Mouse (Mus musculus): Measurements from ENCODE around the gene Fbxw5. TPM values are rescaled to one million over a fixed set of nuclear protein-coding genes. Genes with fewer than 3 reads are reported as not detected.

Fbxw5 gene
- 0.40 TPM for polyA plus RNA-seq (2014; fragmentation: Illumina TruSeq; extraction: RNeasy Lipid Tissue Mini Kit (QIAGEN cat#74804); ENCODE audit: low read depth, low replicate concordance)

GRCm38 (mm10) chr2:25500576-25501405 is at the start of gene Fbxw5:
Gene Fbxw5, plus strand, starts transcription at chr2:25500750.

GRCm38 (mm10) chr2:25456205-25456953 is 44.2 kb upstream of the Fbxw5 start, which contains the start of gene Clic3:
Gene Clic3, plus strand, starts transcription at chr2:25456838.

GRCm38 (mm10) chr2:25460551-25461309 is 39.8 kb upstream of the Fbxw5 start, which contains the start of gene Paxx:
Gene Paxx, minus strand, starts transcription at chr2:25461094.

GRCm38 (mm10) chr2:25469969-25470368 is 30.6 kb upstream of the Fbxw5 start, which contains the start of gene Ptgds:
Gene Ptgds, minus strand, starts transcription at chr2:25470046.

GRCm38 (mm10) chr2:25493476-25493961 is 7.0 kb upstream of the Fbxw5 start, which contains the start of gene Lcn12:
Gene Lcn12, minus strand, starts transcription at chr2:25493911.

GRCm38 (mm10) chr2:25501593-25502486 is 1.3 kb downstream of the Fbxw5 start, which contains the start of gene C8g:
Gene C8g, minus strand, starts transcription at chr2:25501719.

GRCm38 (mm10) chr2:25546811-25547491 is 46.4 kb downstream of the Fbxw5 start, which contains the start of gene Traf2:
Gene Traf2, minus strand, starts transcription at chr2:25546940.

Other genes with a start within 250 kb of the Fbxw5 start
- 0.61 TPM for gene Tmem203, start 245.3 kb upstream of the Fbxw5 start, polyA plus RNA-seq (2014; fragmentation: Illumina TruSeq; extraction: RNeasy Lipid Tissue Mini Kit (QIAGEN cat#74804); ENCODE audit: low read depth, low replicate concordance)
- 3.2 TPM for gene Tprn, start 238.1 kb upstream of the Fbxw5 start, polyA plus RNA-seq (2014; fragmentation: Illumina TruSeq; extraction: RNeasy Lipid Tissue Mini Kit (QIAGEN cat#74804); ENCODE audit: low read depth, low replicate concordance)
- gene Ssna1, start 228.3 kb upstream of the Fbxw5 start, polyA plus RNA-seq (2014; fragmentation: Illumina TruSeq; extraction: RNeasy Lipid Tissue Mini Kit (QIAGEN cat#74804); ENCODE audit: low read depth, low replicate concordance): 1.2 TPM
- 4.5 TPM for gene Anapc2, start 228.3 kb upstream of the Fbxw5 start, polyA plus RNA-seq (2014; fragmentation: Illumina TruSeq; extraction: RNeasy Lipid Tissue Mini Kit (QIAGEN cat#74804); ENCODE audit: low read depth, low replicate concordance)
- gene Tmem210, start 212.6 kb upstream of the Fbxw5 start, polyA plus RNA-seq (2014; fragmentation: Illumina TruSeq; extraction: RNeasy Lipid Tissue Mini Kit (QIAGEN cat#74804); ENCODE audit: low read depth, low replicate concordance): not detected
- not detected for gene Lrrc26, start 210.8 kb upstream of the Fbxw5 start, polyA plus RNA-seq (2014; fragmentation: Illumina TruSeq; extraction: RNeasy Lipid Tissue Mini Kit (QIAGEN cat#74804); ENCODE audit: low read depth, low replicate concordance)
- gene Grin1, start 181.6 kb upstream of the Fbxw5 start, polyA plus RNA-seq (2014; fragmentation: Illumina TruSeq; extraction: RNeasy Lipid Tissue Mini Kit (QIAGEN cat#74804); ENCODE audit: low read depth, low replicate concordance): not detected
- 15.0 TPM for gene Man1b1, start 168.4 kb upstream of the Fbxw5 start, polyA plus RNA-seq (2014; fragmentation: Illumina TruSeq; extraction: RNeasy Lipid Tissue Mini Kit (QIAGEN cat#74804); ENCODE audit: low read depth, low replicate concordance)
- gene Dpp7, start 144.4 kb upstream of the Fbxw5 start, polyA plus RNA-seq (2014; fragmentation: Illumina TruSeq; extraction: RNeasy Lipid Tissue Mini Kit (QIAGEN cat#74804); ENCODE audit: low read depth, low replicate concordance): 34.5 TPM
- gene Uap1l1, start 135.1 kb upstream of the Fbxw5 start, polyA plus RNA-seq (2014; fragmentation: Illumina TruSeq; extraction: RNeasy Lipid Tissue Mini Kit (QIAGEN cat#74804); ENCODE audit: low read depth, low replicate concordance): 3.9 TPM
- not detected for gene Sapcd2, start 128.4 kb upstream of the Fbxw5 start, polyA plus RNA-seq (2014; fragmentation: Illumina TruSeq; extraction: RNeasy Lipid Tissue Mini Kit (QIAGEN cat#74804); ENCODE audit: low read depth, low replicate concordance)
- 0.36 TPM for gene Entpd2, start 104.9 kb upstream of the Fbxw5 start, polyA plus RNA-seq (2014; fragmentation: Illumina TruSeq; extraction: RNeasy Lipid Tissue Mini Kit (QIAGEN cat#74804); ENCODE audit: low read depth, low replicate concordance)
- gene Npdc1, start 101.4 kb upstream of the Fbxw5 start, polyA plus RNA-seq (2014; fragmentation: Illumina TruSeq; extraction: RNeasy Lipid Tissue Mini Kit (QIAGEN cat#74804); ENCODE audit: low read depth, low replicate concordance): 4.3 TPM
- gene Fut7, start 77.5 kb upstream of the Fbxw5 start, polyA plus RNA-seq (2014; fragmentation: Illumina TruSeq; extraction: RNeasy Lipid Tissue Mini Kit (QIAGEN cat#74804); ENCODE audit: low read depth, low replicate concordance): not detected
- gene Abca2, start 72.0 kb upstream of the Fbxw5 start, polyA plus RNA-seq (2014; fragmentation: Illumina TruSeq; extraction: RNeasy Lipid Tissue Mini Kit (QIAGEN cat#74804); ENCODE audit: low read depth, low replicate concordance): 0.77 TPM
- gene Clic3, start 43.9 kb upstream of the Fbxw5 start, polyA plus RNA-seq (2014; fragmentation: Illumina TruSeq; extraction: RNeasy Lipid Tissue Mini Kit (QIAGEN cat#74804); ENCODE audit: low read depth, low replicate concordance): not detected
- 2.2 TPM for gene Paxx, start 39.7 kb upstream of the Fbxw5 start, polyA plus RNA-seq (2014; fragmentation: Illumina TruSeq; extraction: RNeasy Lipid Tissue Mini Kit (QIAGEN cat#74804); ENCODE audit: low read depth, low replicate concordance)
- not detected for gene Ptgds, start 30.7 kb upstream of the Fbxw5 start, polyA plus RNA-seq (2014; fragmentation: Illumina TruSeq; extraction: RNeasy Lipid Tissue Mini Kit (QIAGEN cat#74804); ENCODE audit: low read depth, low replicate concordance)
- not detected for gene Lcn12, start 6.8 kb upstream of the Fbxw5 start, polyA plus RNA-seq (2014; fragmentation: Illumina TruSeq; extraction: RNeasy Lipid Tissue Mini Kit (QIAGEN cat#74804); ENCODE audit: low read depth, low replicate concordance)
- 1.7 TPM for gene C8g, start 969 bp downstream of the Fbxw5 start, polyA plus RNA-seq (2014; fragmentation: Illumina TruSeq; extraction: RNeasy Lipid Tissue Mini Kit (QIAGEN cat#74804); ENCODE audit: low read depth, low replicate concordance)
- gene Traf2, start 46.2 kb downstream of the Fbxw5 start, polyA plus RNA-seq (2014; fragmentation: Illumina TruSeq; extraction: RNeasy Lipid Tissue Mini Kit (QIAGEN cat#74804); ENCODE audit: low read depth, low replicate concordance): 0.65 TPM
- gene Edf1, start 57.1 kb downstream of the Fbxw5 start, polyA plus RNA-seq (2014; fragmentation: Illumina TruSeq; extraction: RNeasy Lipid Tissue Mini Kit (QIAGEN cat#74804); ENCODE audit: low read depth, low replicate concordance): 0.89 TPM
- gene Mamdc4, start 74.1 kb downstream of the Fbxw5 start, polyA plus RNA-seq (2014; fragmentation: Illumina TruSeq; extraction: RNeasy Lipid Tissue Mini Kit (QIAGEN cat#74804); ENCODE audit: low read depth, low replicate concordance): not detected
- gene Phpt1, start 74.5 kb downstream of the Fbxw5 start, polyA plus RNA-seq (2014; fragmentation: Illumina TruSeq; extraction: RNeasy Lipid Tissue Mini Kit (QIAGEN cat#74804); ENCODE audit: low read depth, low replicate concordance): 1.1 TPM
- gene Ajm1, start 81.0 kb downstream of the Fbxw5 start, polyA plus RNA-seq (2014; fragmentation: Illumina TruSeq; extraction: RNeasy Lipid Tissue Mini Kit (QIAGEN cat#74804); ENCODE audit: low read depth, low replicate concordance): not detected
- gene Rabl6, start 107.8 kb downstream of the Fbxw5 start, polyA plus RNA-seq (2014; fragmentation: Illumina TruSeq; extraction: RNeasy Lipid Tissue Mini Kit (QIAGEN cat#74804); ENCODE audit: low read depth, low replicate concordance): 37.2 TPM
- gene Ccdc183, start 116.9 kb downstream of the Fbxw5 start, polyA plus RNA-seq (2014; fragmentation: Illumina TruSeq; extraction: RNeasy Lipid Tissue Mini Kit (QIAGEN cat#74804); ENCODE audit: low read depth, low replicate concordance): not detected
- gene Tmem141, start 121.3 kb downstream of the Fbxw5 start, polyA plus RNA-seq (2014; fragmentation: Illumina TruSeq; extraction: RNeasy Lipid Tissue Mini Kit (QIAGEN cat#74804); ENCODE audit: low read depth, low replicate concordance): 4.8 TPM
- gene Fcna, start 127.3 kb downstream of the Fbxw5 start, polyA plus RNA-seq (2014; fragmentation: Illumina TruSeq; extraction: RNeasy Lipid Tissue Mini Kit (QIAGEN cat#74804); ENCODE audit: low read depth, low replicate concordance): not detected
- gene Lcn8, start 152.4 kb downstream of the Fbxw5 start, polyA plus RNA-seq (2014; fragmentation: Illumina TruSeq; extraction: RNeasy Lipid Tissue Mini Kit (QIAGEN cat#74804); ENCODE audit: low read depth, low replicate concordance): not detected
- not detected for gene Lcn5, start 157.2 kb downstream of the Fbxw5 start, polyA plus RNA-seq (2014; fragmentation: Illumina TruSeq; extraction: RNeasy Lipid Tissue Mini Kit (QIAGEN cat#74804); ENCODE audit: low read depth, low replicate concordance)
- not detected for gene Lcn6, start 176.0 kb downstream of the Fbxw5 start, polyA plus RNA-seq (2014; fragmentation: Illumina TruSeq; extraction: RNeasy Lipid Tissue Mini Kit (QIAGEN cat#74804); ENCODE audit: low read depth, low replicate concordance)
- not detected for gene Lcn10, start 182.0 kb downstream of the Fbxw5 start, polyA plus RNA-seq (2014; fragmentation: Illumina TruSeq; extraction: RNeasy Lipid Tissue Mini Kit (QIAGEN cat#74804); ENCODE audit: low read depth, low replicate concordance)
- not detected for gene Obp2a, start 199.3 kb downstream of the Fbxw5 start, polyA plus RNA-seq (2014; fragmentation: Illumina TruSeq; extraction: RNeasy Lipid Tissue Mini Kit (QIAGEN cat#74804); ENCODE audit: low read depth, low replicate concordance)
- 2.8 TPM for gene Bmyc, start 206.0 kb downstream of the Fbxw5 start, polyA plus RNA-seq (2014; fragmentation: Illumina TruSeq; extraction: RNeasy Lipid Tissue Mini Kit (QIAGEN cat#74804); ENCODE audit: low read depth, low replicate concordance)
- not detected for gene Obp2b, start 236.3 kb downstream of the Fbxw5 start, polyA plus RNA-seq (2014; fragmentation: Illumina TruSeq; extraction: RNeasy Lipid Tissue Mini Kit (QIAGEN cat#74804); ENCODE audit: low read depth, low replicate concordance)

All from kidney, adult 10 weeks (tissue).